Mouse (Mus musculus) spleen, adult 2 months (tissue): Measurements from ENCODE around the gene Il6. TPM values are rescaled to one million over a fixed set of nuclear protein-coding genes. Genes with fewer than 3 reads are reported as not detected.
"Not testable (repeated sequence)": the region's sequence is repeated elsewhere in the genome, so short reads cannot be mapped to it uniquely, and the experiment has no call there.

Experiments
- DNase-seq, 2 experiments: peaks; one replicate each; pipeline versions ENCODE4 v3.0.0 to v3.0.0-alpha.2; 2012 to 2021; ENCODE audit warnings: low spot score in 2 of 2, low read depth in 1 of 2
- H3K27ac ChIP-seq: fragments of 200-500 bp; 2 replicates; pipeline ENCODE4 v1.5.1; 2012; ENCODE audit warnings: low read length, inconsistent platforms; ENCODE audit not compliant: insufficient read depth
- H3K27me3 ChIP-seq: fragments of 200-500 bp; 2 replicates; pipeline ENCODE4 v1.6.1; 2012; ENCODE audit warnings: mild to moderate bottlenecking, moderate library complexity, low read length, inconsistent platforms; ENCODE audit not compliant: control insufficient read depth, insufficient read depth
- H3K36me3 ChIP-seq: fragments of 200-500 bp; 2 replicates; pipeline ENCODE4 v1.6.1; 2012; ENCODE audit warnings: mild to moderate bottlenecking, low read length, inconsistent platforms; ENCODE audit not compliant: control insufficient read depth, insufficient read depth
- H3K4me1 ChIP-seq: fragments of 200-500 bp; 2 replicates; pipeline ENCODE4 v1.6.1; 2011; ENCODE audit warnings: inconsistent platforms; ENCODE audit not compliant: control insufficient read depth, insufficient read depth, insufficient read length
- H3K4me3 ChIP-seq: fragments of 200-500 bp; 2 replicates; pipeline ENCODE4 v1.5.1; 2011; ENCODE audit warnings: mild to moderate bottlenecking, inconsistent platforms; ENCODE audit not compliant: insufficient read depth, insufficient read length; ENCODE audit errors: extremely low read depth
- CTCF ChIP-seq: fragments of 200-500 bp; IDR thresholded peaks from 2 replicates; pipeline ENCODE4 v1.5.1; 2011; ENCODE audit warnings: mild to moderate bottlenecking, inconsistent platforms; ENCODE audit not compliant: insufficient read depth, insufficient read length, insufficient replicate concordance; ENCODE audit errors: extremely low read depth
- POLR2A ChIP-seq: fragments of 200-500 bp; IDR thresholded peaks from 2 replicates; pipeline ENCODE4 v1.6.1; 2011; ENCODE audit warnings: low read depth, low read length, inconsistent platforms
- WGBS: fragments of 180-500 bp; shearing (Covaris S2); methylation state at CpG from one replicate; pipeline ENCODE4 v1.1.7; 2018; 5-methylcytosine and 5-hydroxymethylcytosine counted together
- polyA plus RNA-seq: library from polyadenylated mRNA; depleted of rRNA; stranded (reverse); fragments of >200 nt; gene quantifications from 2 replicates; pipeline ENCODE4 v1.2.3, GENCODE M21; 2012

The Il6 gene
- polyA plus RNA-seq, 1 experiment = not detected

DNA sequence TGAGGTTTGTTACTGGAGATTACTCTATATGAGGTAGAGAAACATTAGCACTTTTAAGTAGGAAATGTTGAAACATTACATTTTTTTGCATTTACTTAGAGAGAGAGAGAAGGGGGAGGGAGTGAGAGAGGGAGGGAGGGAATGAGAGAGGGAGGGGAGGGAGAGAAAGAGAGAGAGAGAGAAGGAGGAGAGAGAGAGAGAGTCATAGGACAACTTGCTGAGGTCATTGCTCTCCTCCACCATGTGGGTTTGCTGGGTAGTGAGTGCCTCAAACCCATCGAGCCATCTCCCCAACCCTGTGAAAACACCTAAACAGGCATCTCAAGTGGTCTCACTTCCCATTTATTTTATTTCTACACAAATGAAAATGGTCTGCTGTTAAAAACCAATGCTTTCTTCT lies 18.6 kb upstream of the Il6 start:
- WGBS = 28% methylated on average over 1 of the region's 1 CpGs
- H3K27me3 ChIP-seq = no peaks in the 10 kb centered on the region
- no peak overlapping the region for H3K27ac ChIP-seq
- no peaks in the 10 kb centered on the region for H3K36me3 ChIP-seq
- no peak for DNase-seq
- H3K4me3 ChIP-seq = no peak overlapping the region
- no peaks in the 10 kb centered on the region; the same call in 1 of the 2 replicates for H3K4me1 ChIP-seq
- TF ChIP-seq CTCF (no peak), POLR2A (no peak)

- Histone ChIP-seq H3K4me1 (no peaks in the 10 kb centered on the region; the same call in 1 of the 2 replicates), H3K36me3 (no peaks in the 10 kb centered on the region), H3K27me3 (no peaks in the 10 kb centered on the region), H3K4me3 (no peak overlapping the region), H3K27ac (no peak overlapping the region)
- no peak for TF ChIP-seq CTCF
- WGBS = 85% methylated on average over 1 of the region's 1 CpGs
- DNase-seq = no peak
Measured at GRCm38 (mm10) chr5:29997351-29997750, 15.6 kb upstream of the Il6 start.

GRCm38 (mm10) chr5:30000921-30001320 lies 12.0 kb upstream of the Il6 start:
- 80% methylated on average over 3 of the region's 3 CpGs for WGBS
- Histone ChIP-seq H3K36me3 (no peaks in the 10 kb centered on the region), H3K4me1 (no peaks in the 10 kb centered on the region), H3K27ac (no peak overlapping the region), H3K27me3 (no peaks in the 10 kb centered on the region), H3K4me3 (no peak overlapping the region)
- no peak for TF ChIP-seq POLR2A
- DNase-seq = no peak

- H3K27me3 ChIP-seq = no peaks in the 10 kb centered on the region
- H3K27ac ChIP-seq = no peak overlapping the region
- TF ChIP-seq CTCF (no peak), POLR2A (no peak)
- no peaks in the 10 kb centered on the region for H3K4me1 ChIP-seq
- H3K4me3 ChIP-seq = no peak overlapping the region
- WGBS = 37% methylated on average over 2 of the region's 2 CpGs
- no peaks in the 10 kb centered on the region for H3K36me3 ChIP-seq
- DNase-seq = peak; percentile 11 to 16
Measured at GRCm38 (mm10) chr5:30014580-30014979, 1.7 kb downstream of the Il6 start.

- H3K4me3 ChIP-seq, H3K27me3 ChIP-seq, H3K36me3 ChIP-seq, H3K27ac ChIP-seq, DNase-seq, H3K4me1 ChIP-seq: not testable (repeated sequence)
- 46% methylated on average over 4 of the region's 4 CpGs for WGBS
Measured at GRCm38 (mm10) chr5:30035862-30036261, 22.9 kb downstream of the Il6 start.

DNA sequence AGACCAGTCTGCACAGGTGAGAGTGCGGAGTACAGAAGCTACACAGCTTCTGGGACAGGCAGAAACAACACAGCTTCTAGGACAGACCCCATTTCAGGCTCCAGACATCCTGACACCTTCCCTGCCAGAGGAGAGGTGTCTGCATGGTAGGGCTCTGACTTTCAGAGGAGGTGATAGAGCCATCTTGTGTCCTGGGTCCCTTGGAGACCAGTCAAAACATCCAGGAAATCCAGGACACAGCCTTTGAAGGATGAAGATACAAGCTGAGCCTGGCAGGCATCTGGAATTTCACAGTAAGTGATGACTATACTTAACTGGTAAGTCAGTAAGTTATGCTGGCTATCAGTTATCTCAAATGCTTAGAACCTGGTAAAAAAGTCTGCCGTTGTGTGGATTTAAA lies 24.2 kb downstream of the Il6 start:
- not testable (repeated sequence) for H3K27ac ChIP-seq, H3K4me1 ChIP-seq, DNase-seq, H3K36me3 ChIP-seq, H3K27me3 ChIP-seq, H3K4me3 ChIP-seq
- 85% methylated on average over 2 of the region's 2 CpGs for WGBS

- not testable (repeated sequence) for H3K4me3 ChIP-seq, DNase-seq, H3K36me3 ChIP-seq, H3K4me1 ChIP-seq, H3K27me3 ChIP-seq, H3K27ac ChIP-seq
- 81% methylated on average over 5 of the region's 5 CpGs for WGBS
Measured at GRCm38 (mm10) chr5:30039324-30039723, 26.4 kb downstream of the Il6 start.

- H3K27me3 ChIP-seq, H3K27ac ChIP-seq, H3K4me1 ChIP-seq, DNase-seq, H3K36me3 ChIP-seq, H3K4me3 ChIP-seq: not testable (repeated sequence)
- 49% methylated on average over 4 of the region's 4 CpGs for WGBS
Measured at GRCm38 (mm10) chr5:30039841-30040240, 26.9 kb downstream of the Il6 start.
